Mouse (Mus musculus): ENCODE data around the gene Gpr176. TPM values are rescaled to one million over a fixed set of nuclear protein-coding genes. Genes with fewer than 3 reads are reported as not detected.
"Not testable (repeated sequence)": the region's sequence is repeated elsewhere in the genome, so short reads cannot be mapped to it uniquely, and the experiment has no call there.

Gpr176 gene
- polyA plus RNA-seq, 1 experiment from 2014 or later, result 1.4 TPM

DNA sequence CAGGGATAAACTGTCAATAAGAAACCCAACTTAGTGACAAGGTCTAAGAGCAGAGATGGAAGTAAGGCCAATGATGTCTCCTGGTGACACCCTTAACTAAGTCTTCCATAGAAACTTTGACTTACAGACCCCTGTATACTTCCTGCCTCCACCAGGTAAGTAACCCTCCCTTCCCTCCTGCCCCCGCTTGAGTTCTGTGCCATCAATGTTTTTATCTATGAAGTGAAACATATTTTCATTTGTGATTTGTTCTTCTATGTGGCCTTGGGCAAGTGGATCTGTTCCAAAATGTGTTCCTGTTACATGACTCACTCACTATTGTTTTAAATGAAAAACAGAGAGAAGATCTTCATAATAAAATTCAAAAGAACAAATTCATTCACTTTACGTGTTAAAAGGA lies 73.2 kb downstream of the Gpr176 start:
- H3K9ac ChIP-seq (ENCODE audit: low read depth, low read length), result no peak overlapping the region
- ATAC-seq (ENCODE audit: low FRiP score, low TSS enrichment), result no peak
- 91% methylated on average over 2 of the region's 2 CpGs for WGBS

DNA sequence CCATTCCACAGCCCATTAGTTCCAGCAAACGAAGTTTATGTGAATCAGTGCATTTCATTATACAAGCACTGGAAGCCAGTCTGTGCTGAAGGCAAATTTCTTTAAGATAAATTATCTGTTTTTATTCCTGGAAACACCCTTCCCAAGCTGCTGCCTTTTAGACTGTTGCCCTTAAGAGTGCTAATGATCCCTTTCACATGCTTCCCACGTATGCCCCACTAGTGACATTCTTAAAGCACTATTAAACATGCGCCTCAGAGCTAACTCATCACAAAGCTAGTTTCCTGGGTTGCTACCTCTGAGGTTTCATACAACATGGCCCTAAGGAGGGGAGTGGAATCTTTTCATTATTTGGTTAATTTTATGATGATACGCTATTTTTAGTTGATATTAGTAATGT lies 74.6 kb downstream of the Gpr176 start:
- no peaks in the 10 kb centered on the region for H3K36me3 ChIP-seq (ENCODE audit: control insufficient read depth, insufficient read depth, low read length)
- H3K9me3 ChIP-seq (ENCODE audit: control insufficient read depth, low read length), result no peaks in the 10 kb centered on the region
- no peak overlapping the region for H3K27ac ChIP-seq (ENCODE audit: low read depth, low read length)
- ATAC-seq (ENCODE audit: low FRiP score, low TSS enrichment), result no peak
- no peak overlapping the region for H3K4me3 ChIP-seq (ENCODE audit: low read length)
- WGBS, result 70% methylated on average over 4 of the region's 4 CpGs
- H3K4me1 ChIP-seq (ENCODE audit: control insufficient read depth, insufficient read depth, low read length), result no peaks in the 10 kb centered on the region
- H3K27me3 ChIP-seq (ENCODE audit: control insufficient read depth, insufficient read depth, low read length), result no peaks in the 10 kb centered on the region
- no peak overlapping the region for H3K4me2 ChIP-seq (replicated peaks; ENCODE audit: low read depth, low read length)
- H3K9ac ChIP-seq (ENCODE audit: low read depth, low read length), result no peak overlapping the region

More for the DNA sequence above, 73.2 kb downstream of the Gpr176 start:
- no peaks in the 10 kb centered on the region for H3K27me3 ChIP-seq (ENCODE audit: control insufficient read depth, insufficient read depth, low read length)
- no peak overlapping the region for H3K4me2 ChIP-seq (replicated peaks; ENCODE audit: low read depth, low read length)
- no peak overlapping the region for H3K4me3 ChIP-seq (ENCODE audit: low read length)
- no peaks in the 10 kb centered on the region for H3K4me1 ChIP-seq (ENCODE audit: control insufficient read depth, insufficient read depth, low read length)
- H3K9me3 ChIP-seq (ENCODE audit: control insufficient read depth, low read length), result no peaks in the 10 kb centered on the region
- H3K27ac ChIP-seq (ENCODE audit: low read depth, low read length), result no peak overlapping the region
- H3K36me3 ChIP-seq (ENCODE audit: control insufficient read depth, insufficient read depth, low read length), result no peaks in the 10 kb centered on the region

DNA sequence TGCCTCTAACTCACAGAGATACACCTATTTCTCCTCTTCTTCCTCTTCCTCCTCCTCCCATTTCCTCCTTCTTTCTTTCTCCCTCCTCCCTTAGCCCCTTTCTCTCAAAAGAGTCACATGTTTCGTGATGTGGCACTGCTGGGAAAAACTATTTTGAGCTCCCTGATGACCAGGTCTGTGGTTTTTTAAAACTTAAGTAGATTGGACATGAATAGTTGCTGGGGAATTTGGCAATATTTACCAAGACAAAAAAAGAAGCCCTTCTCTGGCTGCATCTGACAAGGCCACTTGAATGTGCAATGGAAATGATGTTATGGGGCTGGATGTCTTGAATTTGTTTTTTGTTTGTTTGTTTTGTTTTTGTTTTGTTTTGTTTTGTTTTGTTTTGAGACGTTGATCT lies 75.3 kb downstream of the Gpr176 start:
- H3K36me3 ChIP-seq (ENCODE audit: control insufficient read depth, insufficient read depth, low read length), result no peaks in the 10 kb centered on the region
- H3K4me3 ChIP-seq (ENCODE audit: low read length), result no peak overlapping the region
- H3K27ac ChIP-seq (ENCODE audit: low read depth, low read length), result no peak overlapping the region
- H3K4me2 ChIP-seq (replicated peaks; ENCODE audit: low read depth, low read length), result no peak overlapping the region
- 81% methylated on average over 2 of the region's 2 CpGs for WGBS
- no peak overlapping the region for H3K9ac ChIP-seq (ENCODE audit: low read depth, low read length)
- H3K27me3 ChIP-seq (ENCODE audit: control insufficient read depth, insufficient read depth, low read length), result no peaks in the 10 kb centered on the region
- ATAC-seq (ENCODE audit: low FRiP score, low TSS enrichment), result no peak
- H3K4me1 ChIP-seq (ENCODE audit: control insufficient read depth, insufficient read depth, low read length), result no peaks in the 10 kb centered on the region
- no peaks in the 10 kb centered on the region for H3K9me3 ChIP-seq (ENCODE audit: control insufficient read depth, low read length)

DNA sequence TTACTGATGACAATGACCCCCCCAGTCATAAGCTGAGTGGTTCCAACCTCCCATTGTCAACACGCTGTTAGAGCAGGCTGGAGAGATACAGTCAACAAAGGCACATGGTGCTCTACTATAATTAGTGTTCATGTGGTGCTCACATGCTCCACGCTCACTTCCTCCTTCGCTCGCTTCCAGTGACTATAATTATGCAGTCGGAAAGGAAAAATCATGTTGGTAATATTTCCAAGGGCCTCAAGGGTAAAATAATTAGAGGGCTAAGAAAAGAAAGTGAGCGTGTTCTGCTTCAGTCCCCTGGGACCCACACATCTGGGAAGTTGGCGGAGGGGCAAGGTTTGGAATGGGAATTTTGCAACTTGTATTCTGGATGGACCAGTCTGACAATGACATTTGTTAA lies 77.7 kb downstream of the Gpr176 start:
- no peak for ATAC-seq (ENCODE audit: low FRiP score, low TSS enrichment)
- Histone ChIP-seq H3K4me2 (replicated peaks; ENCODE audit: low read depth, low read length) (no peak overlapping the region), H3K4me3 (ENCODE audit: low read length) (no peak overlapping the region), H3K9me3 (ENCODE audit: control insufficient read depth, low read length) (no peaks in the 10 kb centered on the region), H3K27me3 (ENCODE audit: control insufficient read depth, insufficient read depth, low read length) (no peaks in the 10 kb centered on the region), H3K9ac (ENCODE audit: low read depth, low read length) (no peak overlapping the region), H3K27ac (ENCODE audit: low read depth, low read length) (no peak overlapping the region), H3K36me3 (ENCODE audit: control insufficient read depth, insufficient read depth, low read length) (no peaks in the 10 kb centered on the region), H3K4me1 (ENCODE audit: control insufficient read depth, insufficient read depth, low read length) (no peaks in the 10 kb centered on the region)
- WGBS, result 72% methylated on average over 7 of the region's 7 CpGs

DNA sequence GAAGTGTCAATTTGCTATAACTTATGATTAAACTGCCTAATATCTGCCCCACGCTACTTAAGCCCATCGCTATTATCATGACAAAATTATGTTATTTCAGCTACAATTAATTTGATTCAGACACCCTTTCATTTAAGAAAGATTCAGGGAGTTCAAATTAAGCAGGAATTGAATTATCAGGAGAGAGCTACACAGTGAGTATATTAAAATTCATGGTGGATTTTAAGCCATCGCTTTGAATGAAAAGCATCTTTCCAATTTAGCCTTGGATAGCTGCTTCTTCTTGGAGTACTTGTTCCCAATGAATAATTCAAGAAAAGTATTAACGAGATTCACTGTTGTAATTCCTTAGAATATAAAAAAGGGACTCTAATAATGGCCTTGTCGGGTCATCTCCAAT lies 79.6 kb downstream of the Gpr176 start:
- no peak for ATAC-seq (ENCODE audit: low FRiP score, low TSS enrichment)
- WGBS, result 90% methylated on average over 5 of the region's 5 CpGs
- Histone ChIP-seq H3K27ac (ENCODE audit: low read depth, low read length) (no peak overlapping the region), H3K9ac (ENCODE audit: low read depth, low read length) (no peak overlapping the region), H3K4me3 (ENCODE audit: low read length) (no peak overlapping the region), H3K27me3 (ENCODE audit: control insufficient read depth, insufficient read depth, low read length) (no peaks in the 10 kb centered on the region), H3K9me3 (ENCODE audit: control insufficient read depth, low read length) (no peaks in the 10 kb centered on the region), H3K36me3 (ENCODE audit: control insufficient read depth, insufficient read depth, low read length) (no peaks in the 10 kb centered on the region), H3K4me1 (ENCODE audit: control insufficient read depth, insufficient read depth, low read length) (no peaks in the 10 kb centered on the region), H3K4me2 (replicated peaks; ENCODE audit: low read depth, low read length) (no peak overlapping the region)

DNA sequence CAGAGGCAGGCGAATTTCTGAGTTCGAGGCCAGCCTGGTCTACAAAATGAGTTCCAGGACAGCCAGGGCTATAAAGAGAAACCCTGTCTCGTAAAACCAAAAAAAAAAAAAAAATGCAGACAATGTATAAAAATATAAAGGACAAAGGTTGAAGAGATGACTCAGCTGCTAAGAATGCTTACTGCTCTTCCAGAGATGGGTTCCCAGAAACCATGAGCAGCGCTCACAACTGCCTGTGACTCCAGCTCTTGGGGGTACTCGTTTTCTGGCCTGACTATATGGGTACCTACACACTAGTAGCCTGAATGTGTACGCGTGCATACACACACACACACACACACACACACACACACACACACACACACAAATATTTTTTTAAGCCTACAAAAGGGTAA lies 84.2 kb downstream of the Gpr176 start:
- not testable (repeated sequence) for ATAC-seq (ENCODE audit: low FRiP score, low TSS enrichment); H3K9ac ChIP-seq (ENCODE audit: low read depth, low read length); H3K4me2 ChIP-seq (replicated peaks; ENCODE audit: low read depth, low read length); H3K36me3 ChIP-seq (ENCODE audit: control insufficient read depth, insufficient read depth, low read length); H3K4me3 ChIP-seq (ENCODE audit: low read length); H3K9me3 ChIP-seq (ENCODE audit: control insufficient read depth, low read length); H3K4me1 ChIP-seq (ENCODE audit: control insufficient read depth, insufficient read depth, low read length); H3K27me3 ChIP-seq (ENCODE audit: control insufficient read depth, insufficient read depth, low read length); H3K27ac ChIP-seq (ENCODE audit: low read depth, low read length)
- 87% methylated on average over 7 of the region's 7 CpGs for WGBS

DNA sequence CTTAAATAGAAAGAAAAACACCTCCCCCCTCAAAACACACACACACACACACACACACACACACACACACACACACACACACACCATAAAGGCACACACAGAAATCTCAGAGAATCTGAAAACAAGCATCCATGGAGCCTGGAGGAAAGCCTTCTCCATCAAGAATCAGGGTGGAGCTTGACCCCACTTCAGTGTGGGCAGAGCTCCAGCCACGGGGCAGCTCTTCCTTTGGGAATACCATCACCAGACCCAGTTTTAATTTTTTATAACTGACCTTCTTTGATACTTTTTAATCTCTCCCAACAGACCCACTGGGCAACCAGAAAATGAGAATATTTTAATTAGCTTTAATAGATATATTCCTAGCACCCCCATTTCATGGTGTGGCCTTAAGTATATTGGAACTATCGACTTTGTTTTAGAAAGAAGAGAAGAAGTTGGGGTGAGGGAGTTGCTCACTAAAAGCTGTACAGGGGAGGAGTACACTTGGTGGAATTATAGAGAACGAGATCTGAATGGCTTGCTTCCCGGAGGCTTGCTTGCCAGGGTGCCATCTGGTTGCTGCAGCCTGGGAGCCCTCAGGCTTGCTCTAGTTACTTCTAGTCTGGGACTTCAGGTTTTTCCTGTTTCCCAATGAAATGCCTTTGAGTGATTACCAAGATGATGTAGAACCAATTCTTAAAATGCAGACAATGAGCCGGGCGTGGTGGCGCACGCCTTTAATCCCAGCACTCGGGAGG lies 84.7 kb downstream of the Gpr176 start:
- no peaks in the 10 kb centered on the region for H3K9me3 ChIP-seq (ENCODE audit: control insufficient read depth, low read length)
- H3K4me3 ChIP-seq (ENCODE audit: low read length), result no peak overlapping the region
- H3K9ac ChIP-seq (ENCODE audit: low read depth, low read length), result no peak overlapping the region
- no peak overlapping the region for H3K4me2 ChIP-seq (replicated peaks; ENCODE audit: low read depth, low read length)
- 87% methylated on average over 9 of the region's 9 CpGs for WGBS
- no peaks in the 10 kb centered on the region for H3K36me3 ChIP-seq (ENCODE audit: control insufficient read depth, insufficient read depth, low read length)
- ATAC-seq (ENCODE audit: low FRiP score, low TSS enrichment), result no peak
- no peaks in the 10 kb centered on the region for H3K27me3 ChIP-seq (ENCODE audit: control insufficient read depth, insufficient read depth, low read length)
- no peak overlapping the region for H3K27ac ChIP-seq (ENCODE audit: low read depth, low read length)
- H3K4me1 ChIP-seq (ENCODE audit: control insufficient read depth, insufficient read depth, low read length), result no peaks in the 10 kb centered on the region

DNA sequence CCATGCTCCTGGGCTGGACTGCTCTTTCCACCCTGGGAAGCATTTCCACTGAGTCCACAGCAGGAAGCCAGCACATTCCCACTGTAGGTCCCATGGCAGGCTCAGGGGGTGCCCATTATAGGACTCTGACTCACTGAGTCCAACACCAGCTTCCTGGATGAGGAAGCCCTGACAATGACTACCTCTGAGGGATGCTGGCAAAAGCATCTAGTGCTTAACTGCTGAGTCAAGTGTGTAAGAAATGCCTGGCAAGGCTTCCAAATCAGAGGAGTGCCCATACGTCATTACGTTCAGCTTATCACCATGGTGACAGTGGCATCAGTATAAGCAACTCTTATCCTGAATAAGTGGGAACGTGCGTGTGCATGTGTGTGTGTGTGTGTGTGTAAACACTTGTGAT lies 85.5 kb downstream of the Gpr176 start:
- Histone ChIP-seq H3K9me3 (ENCODE audit: control insufficient read depth, low read length) (no peaks in the 10 kb centered on the region), H3K27ac (ENCODE audit: low read depth, low read length) (no peak overlapping the region), H3K4me2 (replicated peaks; ENCODE audit: low read depth, low read length) (no peak overlapping the region), H3K4me1 (ENCODE audit: control insufficient read depth, insufficient read depth, low read length) (no peaks in the 10 kb centered on the region), H3K36me3 (ENCODE audit: control insufficient read depth, insufficient read depth, low read length) (no peaks in the 10 kb centered on the region), H3K9ac (ENCODE audit: low read depth, low read length) (no peak overlapping the region), H3K27me3 (ENCODE audit: control insufficient read depth, insufficient read depth, low read length) (no peaks in the 10 kb centered on the region), H3K4me3 (ENCODE audit: low read length) (no peak overlapping the region)
- no peak for ATAC-seq (ENCODE audit: low FRiP score, low TSS enrichment)
- 94% methylated on average over 4 of the region's 4 CpGs for WGBS

DNA sequence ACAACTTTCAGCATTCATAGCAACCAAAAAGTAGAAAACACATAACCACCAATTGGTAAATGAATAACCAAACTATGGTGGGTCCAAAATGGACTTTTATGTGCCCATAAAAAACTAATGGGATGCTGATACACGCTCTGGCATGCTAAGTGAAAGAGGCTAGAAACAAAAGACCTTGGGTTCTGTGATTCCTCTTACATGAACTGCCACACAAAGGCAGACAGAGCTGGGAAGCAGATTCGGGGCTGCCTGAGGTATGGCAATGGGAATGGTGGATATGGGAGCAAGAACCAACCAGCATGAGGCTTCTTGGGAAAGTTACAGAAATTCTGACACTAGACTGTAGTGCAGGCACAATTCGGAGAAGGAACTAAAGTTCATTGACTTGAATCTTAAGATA lies 90.8 kb downstream of the Gpr176 start:
- ATAC-seq (ENCODE audit: low FRiP score, low TSS enrichment), result no peak
- H3K27me3 ChIP-seq (ENCODE audit: control insufficient read depth, insufficient read depth, low read length), result no peaks in the 10 kb centered on the region
- H3K27ac ChIP-seq (ENCODE audit: low read depth, low read length), result no peak overlapping the region
- no peaks in the 10 kb centered on the region for H3K4me1 ChIP-seq (ENCODE audit: control insufficient read depth, insufficient read depth, low read length)
- no peaks in the 10 kb centered on the region for H3K9me3 ChIP-seq (ENCODE audit: control insufficient read depth, low read length)
- H3K4me2 ChIP-seq (replicated peaks; ENCODE audit: low read depth, low read length), result no peak overlapping the region
- H3K9ac ChIP-seq (ENCODE audit: low read depth, low read length), result no peak overlapping the region
- no peak overlapping the region for H3K4me3 ChIP-seq (ENCODE audit: low read length)
- no peaks in the 10 kb centered on the region for H3K36me3 ChIP-seq (ENCODE audit: control insufficient read depth, insufficient read depth, low read length)
- WGBS, result 83% methylated on average over 3 of the region's 3 CpGs
